Mouse (Mus musculus) adrenal gland, postnatal 10 days (tissue): ENCODE measurements around the gene Thsd1. TPM values are rescaled to one million over a fixed set of nuclear protein-coding genes. Genes with fewer than 3 reads are reported as not detected.
"Not testable (repeated sequence)": the region's sequence is repeated elsewhere in the genome, so short reads cannot be mapped to it uniquely, and the experiment has no call there.

Experiments
- DNase-seq: peaks from one replicate; pipeline ENCODE4 v3.0.0; 2021; ENCODE audit warnings: mixed read lengths
- total RNA-seq, 2 experiments: library from RNA; stranded (reverse); gene quantifications; 2 replicates each; pipeline ENCODE4 v1.2.3; 2021

Thsd1 gene
- total RNA-seq, 2 experiments from 2014 or later: 7.4 to 9.2 TPM

- no peak for DNase-seq
Observed at GRCm38 (mm10) chr8:22264292-22264691, 37.2 kb downstream of the Thsd1 start.

GRCm38 (mm10) chr8:22264787-22265186, 37.7 kb downstream of the Thsd1 start:
- peak; percentile 74 for DNase-seq

GRCm38 (mm10) chr8:22265194-22265593, 38.1 kb downstream of the Thsd1 start:
- DNase-seq: no peak

- no peak for DNase-seq
Observed at GRCm38 (mm10) chr8:22266809-22267208, 39.7 kb downstream of the Thsd1 start.

GRCm38 (mm10) chr8:22273142-22273541, 46.0 kb downstream of the Thsd1 start:
- no peak for DNase-seq

- peak; percentile 8 for DNase-seq
Observed at GRCm38 (mm10) chr8:22274641-22275040, 47.5 kb downstream of the Thsd1 start.

GRCm38 (mm10) chr8:22282999-22283491, 55.9 kb downstream of the Thsd1 start, which contains the start of gene Tpte:
Gene Tpte, plus strand, starts transcription at chr8:22283441.
- no peak for DNase-seq

- DNase-seq: no peak
Observed at GRCm38 (mm10) chr8:22302326-22302725, 75.2 kb downstream of the Thsd1 start.

GRCm38 (mm10) chr8:22302896-22303306, 75.8 kb downstream of the Thsd1 start:
- DNase-seq: peak; percentile 22

- DNase-seq: not testable (repeated sequence)
Observed at GRCm38 (mm10) chr8:22304045-22304444, 76.9 kb downstream of the Thsd1 start.

GRCm38 (mm10) chr8:22306999-22307398, 79.9 kb downstream of the Thsd1 start:
- DNase-seq: no peak

Other genes with a start within 250 kb of the Thsd1 start
- 1 to 10 TPM; 2.8 to 3.9 TPM for gene Atp7b, start 167.0 kb upstream of the Thsd1 start, total RNA-seq
- gene Alg11, start 166.6 kb upstream of the Thsd1 start, total RNA-seq: 10 to 100 TPM; 23.3 to 32.8 TPM
- gene Nek5, start 102.3 kb upstream of the Thsd1 start, total RNA-seq: 1 to 10 TPM; 1.3 to 2.2 TPM
- 1 to 10 TPM; 3.2 to 4.4 TPM for gene Nek3, start 60.9 kb upstream of the Thsd1 start, total RNA-seq
- 10 to 100 TPM; 13.2 to 14.9 TPM for gene Ckap2, start 41.5 kb upstream of the Thsd1 start, total RNA-seq
- 10 to 100 TPM; 30.7 to 34.3 TPM for gene Vps36, start 34.5 kb upstream of the Thsd1 start, total RNA-seq
- gene Tpte, start 56.1 kb downstream of the Thsd1 start, total RNA-seq: not detected
- 10 to 100 TPM; 24.1 to 35.7 TPM for gene Slc25a15, start 171.3 kb downstream of the Thsd1 start, total RNA-seq
- gene Mrps31, start 184.0 kb downstream of the Thsd1 start, total RNA-seq: 10 to 100 TPM; 50.8 to 52.3 TPM